In genomic region chr11:51931790-51932189, GRCm38 (mm10) we compare ENCODE assay signal across 10 mouse cellular contexts. TPM values are rescaled to one million over a fixed set of nuclear protein-coding genes. Genes with fewer than 3 reads are reported as not detected.
DNase-seq lines count a peak whose midpoint lies in the region; TF ChIP-seq lines count a peak whose summit lies in the region.
"Had no signal": no experiment of that assay in that cellular context is flagged by ENCODE, and none has a peak within 500 bp of the region (broad histone marks: within the 10 kb centered on the region; RNA-seq: fewer than 3 reads in every experiment).

No protein-coding gene starts in this region.

- 10% methylated on average over 9 of the region's 9 CpGs for WGBS in thymus, adult 2 months

- no peak for TF ChIP-seq CTCF in thymus, adult 2 months (IDR thresholded peaks at IDR 0.05; ENCODE audit: borderline replicate concordance, control insufficient read depth, extremely low read depth, insufficient read depth, low read length, poor library complexity)

- DNase-seq in thymus, adult 18-20 months = peak; percentile 14 to 61
- DNase-seq in thymus, adult 2 months = no peak
- DNase-seq in brain, adult 2 months (ENCODE audit: low read depth, low spot score) = peak; percentile 39
- peak; percentile 77 for DNase-seq in lung, postnatal 36 days
- DNase-seq in right cerebral cortex, postnatal 14 days = no peak
- DNase-seq in right cerebral cortex, postnatal 25 days = no peak
- DNase-seq in cerebellum, adult 11 months = no peak
- DNase-seq: cerebellum, adult 9-11 months; kidney, postnatal 14 days had no signal

- H3K4me3 ChIP-seq in thymus, adult 2 months (ENCODE audit: control insufficient read depth, insufficient read depth, low read length) = no peak overlapping the region
- H3K4me3 ChIP-seq: limb, embryonic 12.5 days had no signal

- no peaks in the 10 kb centered on the region for H3K27me3 ChIP-seq in thymus, adult 2 months (ENCODE audit: control insufficient read depth, insufficient read depth, low read length)
- H3K27me3 ChIP-seq: limb, embryonic 12.5 days had no signal

- H3K36me3 ChIP-seq in thymus, adult 2 months (ENCODE audit: control insufficient read depth, insufficient read depth, low read length) = no peaks in the 10 kb centered on the region
- H3K36me3 ChIP-seq: limb, embryonic 12.5 days had no signal

- peaks cover 31% of the 10 kb centered on the region for H3K4me1 ChIP-seq in thymus, adult 2 months (replicated peaks; ENCODE audit: control insufficient read depth, insufficient read depth, low read length)
- H3K4me1 ChIP-seq: limb, embryonic 12.5 days had no signal

- H3K27ac ChIP-seq in thymus, adult 2 months (ENCODE audit: control insufficient read depth, insufficient read depth, low read length) = no peak overlapping the region; the same call in 1 of the 2 replicates
- H3K27ac ChIP-seq: limb, embryonic 12.5 days had no signal

- TF ChIP-seq POLR2A in thymus, adult 2 months (IDR thresholded peaks at IDR 0.05; ENCODE audit: control insufficient read depth, extremely low read depth, insufficient read depth, low read length, poor library complexity) = no peak

RNA-seq across cellular contexts. Expression of gene Cdkn2aipnl, which starts 35.7 kb away (rescaled TPM):
- polyA plus RNA-seq in thymus, adult 2 months (2012; rRNA removed) = 89.3 and 92.4 TPM in 2 replicates

Comparison
In these comparisons a context has a peak if more than half of its experiments do, and no peak if none do; other contexts are left out.
1. DNase-seq: peak in thymus, adult 18-20 months (2 of 2), brain, adult 2 months (single experiment) and lung, postnatal 36 days (single experiment); none in thymus, adult 2 months (single experiment), right cerebral cortex, postnatal 14 days (single experiment), right cerebral cortex, postnatal 25 days (single experiment) and cerebellum, adult 11 months (single experiment).